Mouse (Mus musculus) lung, postnatal 0 days (tissue): Measurements from ENCODE around the gene Pes1. TPM values are rescaled to one million over a fixed set of nuclear protein-coding genes. Genes with fewer than 3 reads are reported as not detected.

Source experiments
- ATAC-seq: fragments of 200-750 bp; cut with Nextera tagmentation; 2 replicates; pipeline ENCODE4 v1.8.0; 2017; ENCODE audit warnings: moderate library complexity
- DNase-seq: peaks from one replicate; pipeline ENCODE4 v3.0.0-alpha.2; 2016; ENCODE audit warnings: low spot score
- H3K27ac ChIP-seq: fragments of 300-500 bp; sonication (generic); 2 replicates; pipeline ENCODE4 v1.5.1; 2014; ENCODE audit warnings: antibody characterized with exemption, mild to moderate bottlenecking, low read length, mixed read lengths
- H3K27me3 ChIP-seq: fragments of 300-500 bp; sonication (generic); replicated peaks from 2 replicates; pipeline ENCODE4 v1.6.1; 2014; ENCODE audit warnings: low read length, mixed read lengths; ENCODE audit not compliant: insufficient read depth
- H3K36me3 ChIP-seq: fragments of 300-500 bp; sonication (generic); 2 replicates; pipeline ENCODE4 v1.6.1; 2014; ENCODE audit warnings: low read length, mixed read lengths; ENCODE audit not compliant: insufficient read depth
- H3K4me1 ChIP-seq: fragments of 300-500 bp; sonication (generic); 2 replicates; pipeline ENCODE4 v1.6.1; 2014; ENCODE audit warnings: antibody characterized with exemption, low read depth, low read length, mixed read lengths; ENCODE audit not compliant: insufficient read depth
- H3K4me2 ChIP-seq: fragments of 300-500 bp; sonication (generic); replicated peaks from 2 replicates; pipeline ENCODE4 v1.6.1; 2014; ENCODE audit warnings: low read depth, mild to moderate bottlenecking, low read length, moderate library complexity, mixed read lengths
- H3K4me3 ChIP-seq: fragments of 300-500 bp; sonication (generic); 2 replicates; pipeline ENCODE4 v1.5.1; 2014; ENCODE audit warnings: low read depth, low read length
- H3K9ac ChIP-seq: fragments of 300-500 bp; sonication (generic); replicated peaks from 2 replicates; pipeline ENCODE4 v1.6.1; 2014; ENCODE audit warnings: low read depth, mild to moderate bottlenecking
- H3K9me3 ChIP-seq: fragments of 300-500 bp; sonication (generic); 2 replicates; pipeline ENCODE4 v1.6.1; 2016; ENCODE audit warnings: low read length, mixed read lengths
- CTCF ChIP-seq: IDR thresholded peaks from 2 replicates; pipeline ENCODE4 v1.5.1; 2016; ENCODE audit warnings: antibody characterized with exemption, mild to moderate bottlenecking
- EP300 ChIP-seq: IDR thresholded peaks from 2 replicates; pipeline ENCODE4 v1.6.1; 2016; ENCODE audit warnings: antibody characterized with exemption, mild to moderate bottlenecking, control low read depth
- WGBS: fragments of 180-500 bp; shearing (Covaris S2); extraction: QIAGEN DNeasy Blood & Tissue Kit; methylation state at CpG from one replicate; pipeline ENCODE4 v1.1.7; 2014; 5-methylcytosine and 5-hydroxymethylcytosine counted together
- polyA plus RNA-seq: library from polyadenylated mRNA; unstranded; fragments of >200 nt; fragmentation: Nextera tagmentation; extraction: Ambion mirVana; gene quantifications from 2 replicates; pipeline ENCODE4 v1.2.1, GENCODE M21; 2015

Gene Pes1
- polyA plus RNA-seq, 1 experiment from 2014 or later: 34.2 TPM

- H3K9me3 ChIP-seq: no peaks in the 10 kb centered on the region
- 0 out of 2 replicates have a peak, but pooled peaks cover 3% of the 10 kb centered on the region for H3K27me3 ChIP-seq
- peak within 1 kb of the TSS; percentile 34 for H3K4me3 ChIP-seq
- H3K27ac ChIP-seq: peak within 1 kb of the TSS; percentile 75
- H3K4me2 ChIP-seq: peak within 1 kb of the TSS; percentile 48
- ATAC-seq (peak; percentile 92), DNase-seq (peak; percentile 64)
- WGBS: 4% methylated on average over 28 of the region's 37 CpGs
- no peaks in the 10 kb centered on the region; the same call in 1 of the 2 replicates for H3K36me3 ChIP-seq
- H3K9ac ChIP-seq: no peak within 1 kb of the TSS
- TF ChIP-seq CTCF (no peak), EP300 (no peak)
- H3K4me1 ChIP-seq: 0 out of 2 replicates have a peak, but pooled peaks cover 6% of the 10 kb centered on the region
Measured at GRCm38 (mm10) chr11:3983291-3983862, 19.6 kb downstream of the Pes1 start, which contains the start of gene Gal3st1. Gene Gal3st1, plus strand, starts transcription at chr11:3983636.

DNA sequence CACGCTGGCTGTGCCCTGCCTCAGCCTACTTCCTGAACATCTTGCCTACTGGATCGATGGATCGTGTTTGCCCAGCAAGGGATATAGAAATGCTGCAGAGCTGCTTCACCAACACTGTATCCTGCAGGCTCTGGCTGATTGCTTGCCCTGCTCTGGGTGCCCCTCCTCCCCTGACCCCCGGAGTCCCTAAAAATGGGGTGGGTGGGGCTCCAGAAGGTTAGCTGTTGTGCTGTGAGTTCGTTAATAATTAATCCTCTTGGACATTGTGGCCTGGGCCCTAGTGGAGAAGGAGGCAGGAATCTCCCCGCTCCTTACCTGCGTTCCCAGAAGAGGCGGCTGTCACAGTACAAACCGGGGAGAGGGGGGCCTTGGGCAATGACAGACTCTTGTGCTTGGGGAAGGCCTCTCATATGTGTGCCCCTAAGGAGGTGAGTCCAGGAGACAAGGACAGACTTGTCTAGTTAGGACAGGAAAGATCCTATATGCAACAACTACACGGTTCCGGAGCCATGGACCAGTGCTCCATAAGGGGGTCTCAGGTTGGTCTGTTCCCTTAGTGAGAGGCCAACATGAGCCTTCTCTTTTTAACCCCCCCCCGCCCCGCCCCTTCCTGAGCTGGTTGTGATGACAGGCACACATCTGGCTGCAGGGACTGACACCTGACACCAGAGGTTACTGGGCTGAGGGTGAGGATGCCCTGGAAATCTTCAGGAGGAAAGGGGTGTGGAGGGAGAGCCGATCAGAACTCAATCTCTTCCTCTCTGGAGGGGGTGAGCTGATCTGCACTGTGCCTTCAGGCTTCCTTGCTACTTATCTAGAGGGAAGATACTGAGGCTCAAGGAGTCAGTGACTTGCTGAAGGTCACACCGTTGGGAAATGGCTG, 20.3 kb downstream of the Pes1 start:
- DNase-seq: peak; percentile 80
- WGBS: 6% methylated on average over 14 of the region's 15 CpGs
- Histone ChIP-seq H3K9me3 (no peaks in the 10 kb centered on the region), H3K4me3 (peak overlapping the region; percentile 34), H3K4me1 (0 out of 2 replicates have a peak, but pooled peaks cover 6% of the 10 kb centered on the region), H3K36me3 (no peaks in the 10 kb centered on the region; the same call in 1 of the 2 replicates), H3K9ac (no peak overlapping the region), H3K27me3 (0 out of 2 replicates have a peak, but pooled peaks cover 3% of the 10 kb centered on the region), H3K4me2 (peak overlapping the region; percentile 48), H3K27ac (peak overlapping the region; percentile 75)
- no peak for TF ChIP-seq CTCF
- no peak for TF ChIP-seq EP300
- ATAC-seq: peak; percentile 91

DNA sequence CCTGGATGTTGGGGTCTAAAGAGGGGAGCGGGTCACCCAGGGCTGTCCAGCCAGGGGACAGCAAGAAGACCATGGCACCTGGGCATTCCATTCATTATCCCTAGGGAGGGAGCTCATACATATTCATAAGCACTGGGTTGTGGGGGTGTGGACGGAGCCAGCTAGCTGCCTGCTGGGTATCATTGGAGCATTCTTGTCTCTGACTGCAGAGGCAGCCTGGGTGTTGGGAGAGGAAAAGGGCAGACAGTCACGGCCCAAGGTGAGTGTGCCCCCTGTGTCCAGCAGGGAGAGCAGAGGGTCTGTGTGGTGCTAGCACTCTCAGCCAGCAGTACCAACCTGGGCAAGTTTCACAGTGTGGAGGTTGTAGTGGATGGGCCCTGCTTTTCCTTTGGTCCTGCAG, 26.0 kb downstream of the Pes1 start:
- Histone ChIP-seq H3K9ac (no peak overlapping the region), H3K4me3 (no peak overlapping the region), H3K4me2 (no peak overlapping the region), H3K4me1 (0 out of 2 replicates have a peak, but pooled peaks cover 3% of the 10 kb centered on the region), H3K9me3 (no peaks in the 10 kb centered on the region), H3K27me3 (no peaks in the 10 kb centered on the region), H3K27ac (no peak overlapping the region), H3K36me3 (no peaks in the 10 kb centered on the region)
- TF ChIP-seq CTCF (no peak), EP300 (no peak)
- ATAC-seq: no peak
- 62% methylated on average over 3 of the region's 3 CpGs for WGBS
- DNase-seq: no peak

DNA sequence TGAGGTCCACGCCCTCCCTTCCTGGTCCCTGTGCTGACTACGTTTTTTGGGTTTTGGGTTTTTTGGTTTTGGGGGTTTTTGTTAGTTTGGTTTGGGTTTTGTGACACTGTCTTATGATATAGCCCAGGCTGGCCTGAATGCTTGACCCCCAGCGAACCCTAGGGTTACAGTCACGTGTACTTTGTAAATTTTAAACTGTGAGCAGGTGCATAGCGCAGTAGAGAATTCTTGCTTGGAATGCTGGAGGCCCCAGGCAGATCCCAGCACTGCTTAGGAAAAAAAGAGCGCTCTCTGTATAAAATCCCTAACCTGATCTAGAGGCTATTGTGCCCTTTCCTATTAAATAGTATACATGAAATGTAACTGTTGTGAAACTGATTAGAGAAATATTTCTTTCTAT, 29.4 kb downstream of the Pes1 start:
- ATAC-seq (no peak), DNase-seq (no peak)
- Histone ChIP-seq H3K4me3 (no peak overlapping the region), H3K27me3 (peaks cover 10% of the 10 kb centered on the region), H3K36me3 (no peaks in the 10 kb centered on the region), H3K9ac (no peak overlapping the region), H3K4me1 (no peaks in the 10 kb centered on the region), H3K4me2 (no peak overlapping the region), H3K9me3 (no peaks in the 10 kb centered on the region), H3K27ac (no peak overlapping the region)
- WGBS: 72% methylated on average over 6 of the region's 6 CpGs
- no peak for TF ChIP-seq CTCF
- TF ChIP-seq EP300: no peak

DNA sequence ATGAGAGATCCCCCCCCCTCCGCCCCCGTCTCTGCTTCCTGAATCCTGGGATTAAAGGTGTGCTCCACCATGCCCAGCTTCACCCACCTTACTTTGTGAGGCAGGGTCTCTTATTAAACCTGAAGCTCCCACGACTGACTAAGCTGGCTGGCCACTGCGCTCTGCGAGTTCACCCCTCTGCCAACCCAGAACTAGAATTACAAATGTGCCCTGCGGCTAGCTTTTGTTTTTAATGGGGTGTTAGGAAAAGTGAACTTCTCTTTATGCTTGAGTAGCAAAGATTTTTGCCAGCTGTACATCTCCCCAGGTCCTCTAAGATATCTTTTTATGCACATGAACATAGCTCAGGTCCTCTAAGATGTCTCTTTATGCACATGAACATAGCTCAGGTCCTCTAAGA, 30.1 kb downstream of the Pes1 start:
- no peaks in the 10 kb centered on the region for H3K4me1 ChIP-seq
- H3K27me3 ChIP-seq: peaks cover 18% of the 10 kb centered on the region
- no peaks in the 10 kb centered on the region for H3K36me3 ChIP-seq
- H3K4me2 ChIP-seq: no peak overlapping the region
- no peak for TF ChIP-seq CTCF
- no peak for TF ChIP-seq EP300
- no peak overlapping the region for H3K9ac ChIP-seq
- H3K27ac ChIP-seq: no peak overlapping the region
- 77% methylated on average over 6 of the region's 6 CpGs for WGBS
- no peaks in the 10 kb centered on the region for H3K9me3 ChIP-seq
- DNase-seq (no peak), ATAC-seq (no peak)
- no peak overlapping the region for H3K4me3 ChIP-seq

- TF ChIP-seq CTCF: no peak
- no peak for TF ChIP-seq EP300
- DNase-seq: no peak
- ATAC-seq: no peak
- 68% methylated on average over 5 of the region's 5 CpGs for WGBS
- Histone ChIP-seq H3K36me3 (no peaks in the 10 kb centered on the region), H3K4me1 (no peaks in the 10 kb centered on the region), H3K4me3 (no peak overlapping the region), H3K27ac (no peak overlapping the region), H3K9ac (no peak overlapping the region), H3K27me3 (peaks cover 23% of the 10 kb centered on the region), H3K4me2 (no peak overlapping the region), H3K9me3 (no peaks in the 10 kb centered on the region)
Measured at GRCm38 (mm10) chr11:3995511-3995910, 31.7 kb downstream of the Pes1 start.
